Mouse (Mus musculus): ENCODE measurements around the gene Pdlim4. TPM values are rescaled to one million over a fixed set of nuclear protein-coding genes. Genes with fewer than 3 reads are reported as not detected.

Pdlim4 gene
- polyA plus RNA-seq, 1 experiment from 2014 or later: 4.0 TPM

GRCm38 (mm10) chr11:54113352-54113751 is 44.5 kb upstream of the Pdlim4 start:
- peak; percentile 9; the same call in 1 of the 2 replicates for ATAC-seq
- no peak overlapping the region for H3K4me3 ChIP-seq (ENCODE audit: low read depth, low read length)
- no peak for DNase-seq
- H3K4me2 ChIP-seq (ENCODE audit: low read depth, low read length): peak overlapping the region; percentile 44
- TF ChIP-seq EP300 (IDR thresholded peaks at IDR 0.05; ENCODE audit: low read depth): no peak
- TF ChIP-seq CTCF (IDR thresholded peaks at IDR 0.05; ENCODE audit: low read depth): no peak
- 0 out of 2 replicates have a peak overlapping the region, but pooled peaks have one; percentile 16 for H3K9ac ChIP-seq (replicated peaks)
- peaks cover 17% of the 10 kb centered on the region for H3K4me1 ChIP-seq (ENCODE audit: insufficient read depth)
- 0 out of 2 replicates have a peak, but pooled peaks cover 3% of the 10 kb centered on the region for H3K36me3 ChIP-seq (replicated peaks; ENCODE audit: insufficient read depth, low read length)
- no peaks in the 10 kb centered on the region for H3K27me3 ChIP-seq (ENCODE audit: insufficient read depth, low read length)
- 23% methylated on average over 4 of the region's 4 CpGs for WGBS (ENCODE audit: insufficient replicate concordance)
- no peaks in the 10 kb centered on the region for H3K9me3 ChIP-seq (ENCODE audit: low read length)
- H3K27ac ChIP-seq (ENCODE audit: low read depth): peak overlapping the region; percentile 7; the same call in 1 of the 2 replicates

DNA sequence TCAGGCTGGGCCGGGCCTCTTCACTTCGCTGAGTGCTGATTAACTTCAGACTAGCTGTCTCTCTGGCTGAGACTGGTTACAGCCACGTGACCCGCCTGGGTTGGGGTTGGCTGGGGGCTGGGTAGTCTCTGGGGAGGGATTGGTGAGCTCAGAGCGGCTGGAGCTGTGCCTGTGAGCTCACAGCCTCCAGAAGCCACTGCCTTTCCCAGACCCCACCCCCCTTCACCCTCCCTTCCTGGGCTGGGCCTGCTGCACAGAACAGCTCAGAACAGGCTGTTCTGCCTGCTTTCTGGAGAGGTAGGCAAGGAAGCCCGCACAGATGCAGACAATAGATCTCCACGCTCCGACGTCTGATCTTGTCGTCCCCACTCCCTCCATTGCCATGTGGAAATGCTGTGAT is 44.1 kb upstream of the Pdlim4 start:
- ATAC-seq: peak; percentile 98
- H3K27me3 ChIP-seq (ENCODE audit: insufficient read depth, low read length): no peaks in the 10 kb centered on the region
- H3K27ac ChIP-seq (ENCODE audit: low read depth): peak overlapping the region; percentile 7; the same call in 1 of the 2 replicates

DNA sequence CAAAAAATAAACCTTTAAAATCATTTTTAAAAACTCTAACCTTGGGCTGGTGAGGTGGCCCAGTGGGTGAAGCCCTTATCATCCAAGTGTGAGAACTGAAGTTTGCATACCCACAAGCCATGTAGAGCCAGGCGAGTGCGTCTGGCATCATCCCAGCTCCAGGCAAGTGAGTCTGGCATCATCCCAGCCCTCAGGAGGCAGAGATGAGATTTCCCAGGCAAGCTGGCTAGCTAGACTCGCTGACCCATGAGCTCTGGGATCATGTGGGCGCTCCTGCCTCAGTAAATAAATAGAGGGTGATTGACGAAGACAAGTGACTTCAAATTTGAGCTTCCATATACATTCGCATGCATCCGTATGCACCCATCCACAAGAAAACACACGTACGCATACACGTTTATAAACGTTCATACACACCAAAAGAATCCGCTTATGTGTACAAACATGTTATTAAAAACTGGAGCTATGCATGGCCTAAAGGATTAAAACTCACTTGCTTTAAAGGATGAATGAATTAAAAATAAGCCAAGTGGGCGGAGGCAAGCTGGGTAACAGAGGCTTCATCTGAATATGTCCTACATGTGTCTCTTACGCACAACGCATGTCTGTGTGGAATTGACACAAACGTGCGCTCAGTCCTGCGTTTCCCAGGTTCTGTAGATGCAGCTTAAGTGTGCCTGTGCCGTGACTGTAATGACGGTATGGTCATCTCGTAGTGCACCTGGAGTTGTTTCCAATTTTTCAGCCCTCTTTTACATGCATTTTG is 43.3 kb upstream of the Pdlim4 start:
- peaks cover 17% of the 10 kb centered on the region for H3K4me1 ChIP-seq (ENCODE audit: insufficient read depth)
- H3K27me3 ChIP-seq (ENCODE audit: insufficient read depth, low read length): no peaks in the 10 kb centered on the region
- ATAC-seq: no peak
- 73% methylated on average over 21 of the region's 21 CpGs for WGBS (ENCODE audit: insufficient replicate concordance)
- H3K4me3 ChIP-seq (ENCODE audit: low read depth, low read length): no peak overlapping the region
- H3K27ac ChIP-seq (ENCODE audit: low read depth): no peak overlapping the region
- H3K4me2 ChIP-seq (ENCODE audit: low read depth, low read length): peak overlapping the region; percentile 44
- no peak for TF ChIP-seq EP300 (IDR thresholded peaks at IDR 0.05; ENCODE audit: low read depth)
- no peak overlapping the region; the same call in 1 of the 2 replicates for H3K9ac ChIP-seq (replicated peaks)
- no peaks in the 10 kb centered on the region for H3K9me3 ChIP-seq (ENCODE audit: low read length)
- DNase-seq: peak; percentile 36
- no peaks in the 10 kb centered on the region for H3K36me3 ChIP-seq (replicated peaks; ENCODE audit: insufficient read depth, low read length)

More for the DNA sequence above, 44.1 kb upstream of the Pdlim4 start:
- WGBS (ENCODE audit: insufficient replicate concordance): under 1% methylated on average over 10 of the region's 10 CpGs
- H3K4me3 ChIP-seq (ENCODE audit: low read depth, low read length): no peak overlapping the region
- H3K4me1 ChIP-seq (ENCODE audit: insufficient read depth): peaks cover 17% of the 10 kb centered on the region
- peak overlapping the region; percentile 44 for H3K9ac ChIP-seq (replicated peaks)
- TF ChIP-seq CTCF (IDR thresholded peaks at IDR 0.05; ENCODE audit: low read depth) (no peak), EP300 (IDR thresholded peaks at IDR 0.05; ENCODE audit: low read depth) (0 out of 2 replicates have a peak, but pooled peaks have one; percentile 6)
- H3K36me3 ChIP-seq (replicated peaks; ENCODE audit: insufficient read depth, low read length): 0 out of 2 replicates have a peak, but pooled peaks cover 3% of the 10 kb centered on the region
- H3K4me2 ChIP-seq (ENCODE audit: low read depth, low read length): peak overlapping the region; percentile 44
- peak; percentile 83 for DNase-seq
- no peaks in the 10 kb centered on the region for H3K9me3 ChIP-seq (ENCODE audit: low read length)

DNA sequence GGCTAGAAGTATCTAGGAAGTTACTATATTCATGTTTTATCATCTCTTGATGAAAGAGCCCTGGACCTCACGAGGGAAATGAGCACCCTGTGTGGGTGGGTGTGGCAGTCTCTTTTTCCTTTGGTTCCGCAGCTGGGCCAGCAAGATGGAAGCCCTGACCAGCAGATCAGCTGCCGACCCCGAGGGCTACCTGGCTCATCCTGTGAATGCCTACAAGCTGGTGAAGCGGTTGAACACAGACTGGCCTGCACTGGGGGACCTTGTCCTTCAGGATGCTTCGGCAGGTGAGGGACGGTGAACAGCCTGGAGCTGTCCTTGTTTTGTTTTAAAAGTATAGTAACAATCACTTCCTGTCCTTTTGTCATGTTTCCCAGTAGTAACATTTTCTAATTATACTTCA is 42.5 kb upstream of the Pdlim4 start:
- DNase-seq (no peak), ATAC-seq (no peak)
- Histone ChIP-seq H3K4me1 (ENCODE audit: insufficient read depth) (peaks cover 17% of the 10 kb centered on the region), H3K4me2 (ENCODE audit: low read depth, low read length) (no peak overlapping the region), H3K4me3 (ENCODE audit: low read depth, low read length) (no peak overlapping the region), H3K27me3 (ENCODE audit: insufficient read depth, low read length) (no peaks in the 10 kb centered on the region), H3K9ac (replicated peaks) (no peak overlapping the region), H3K9me3 (ENCODE audit: low read length) (no peaks in the 10 kb centered on the region), H3K27ac (ENCODE audit: low read depth) (no peak overlapping the region), H3K36me3 (replicated peaks; ENCODE audit: insufficient read depth, low read length) (no peaks in the 10 kb centered on the region)
- TF ChIP-seq EP300 (IDR thresholded peaks at IDR 0.05; ENCODE audit: low read depth) (no peak), CTCF (IDR thresholded peaks at IDR 0.05; ENCODE audit: low read depth) (no peak)
- 80% methylated on average over 7 of the region's 7 CpGs for WGBS (ENCODE audit: insufficient replicate concordance)

GRCm38 (mm10) chr11:54108894-54109293 is 40.1 kb upstream of the Pdlim4 start:
- WGBS (ENCODE audit: insufficient replicate concordance): 50% methylated on average over 5 of the region's 5 CpGs
- Histone ChIP-seq H3K9ac (replicated peaks) (no peak overlapping the region), H3K36me3 (replicated peaks; ENCODE audit: insufficient read depth, low read length) (no peaks in the 10 kb centered on the region), H3K4me2 (ENCODE audit: low read depth, low read length) (no peak overlapping the region), H3K27me3 (ENCODE audit: insufficient read depth, low read length) (no peaks in the 10 kb centered on the region), H3K27ac (ENCODE audit: low read depth) (no peak overlapping the region), H3K4me3 (ENCODE audit: low read depth, low read length) (no peak overlapping the region), H3K9me3 (ENCODE audit: low read length) (no peaks in the 10 kb centered on the region), H3K4me1 (ENCODE audit: insufficient read depth) (peaks cover 17% of the 10 kb centered on the region)
- DNase-seq (peak; percentile 47), ATAC-seq (no peak)
- TF ChIP-seq CTCF (IDR thresholded peaks at IDR 0.05; ENCODE audit: low read depth) (no peak), EP300 (IDR thresholded peaks at IDR 0.05; ENCODE audit: low read depth) (no peak)

DNA sequence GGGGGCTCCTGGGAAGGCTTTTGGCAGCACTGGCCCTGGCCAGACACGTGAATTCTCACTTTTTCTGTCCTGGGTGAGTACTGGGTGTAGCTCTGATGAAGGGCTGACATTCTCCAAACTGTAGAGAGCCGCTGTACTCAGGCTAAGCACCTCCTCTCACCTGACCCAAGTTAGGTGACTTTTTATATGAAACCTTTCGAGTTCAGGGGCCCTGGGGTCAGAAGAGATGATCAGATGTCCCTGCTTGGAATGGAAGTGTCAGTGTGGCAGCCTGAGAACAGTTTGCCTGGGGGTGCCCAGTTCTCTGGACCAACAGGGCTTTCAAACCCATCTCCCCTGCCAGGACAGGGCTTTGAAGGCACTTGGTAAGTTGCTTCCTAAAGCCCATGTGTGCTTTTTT is 39.3 kb upstream of the Pdlim4 start:
- no peaks in the 10 kb centered on the region for H3K27me3 ChIP-seq (ENCODE audit: insufficient read depth, low read length)
- TF ChIP-seq EP300 (IDR thresholded peaks at IDR 0.05; ENCODE audit: low read depth) (no peak), CTCF (IDR thresholded peaks at IDR 0.05; ENCODE audit: low read depth) (no peak)
- DNase-seq (no peak), ATAC-seq (no peak)
- no peaks in the 10 kb centered on the region for H3K36me3 ChIP-seq (replicated peaks; ENCODE audit: insufficient read depth, low read length)
- no peak overlapping the region for H3K4me2 ChIP-seq (ENCODE audit: low read depth, low read length)
- no peak overlapping the region for H3K4me3 ChIP-seq (ENCODE audit: low read depth, low read length)
- no peaks in the 10 kb centered on the region for H3K9me3 ChIP-seq (ENCODE audit: low read length)
- no peak overlapping the region for H3K27ac ChIP-seq (ENCODE audit: low read depth)
- H3K4me1 ChIP-seq (ENCODE audit: insufficient read depth): peaks cover 11% of the 10 kb centered on the region
- no peak overlapping the region for H3K9ac ChIP-seq (replicated peaks)
- 58% methylated on average over 3 of the region's 3 CpGs for WGBS (ENCODE audit: insufficient replicate concordance)

Data from liver, postnatal 0 days (tissue).